Mouse (Mus musculus) adipocyte (in vitro differentiated cells): Measurements from ENCODE around the gene Egf.

ENCODE experiments used
- DNase-seq: peaks from one replicate; pipeline ENCODE4 v3.0.0-alpha.2; 2016; ENCODE audit warnings: low spot score

The Egf gene

DNA sequence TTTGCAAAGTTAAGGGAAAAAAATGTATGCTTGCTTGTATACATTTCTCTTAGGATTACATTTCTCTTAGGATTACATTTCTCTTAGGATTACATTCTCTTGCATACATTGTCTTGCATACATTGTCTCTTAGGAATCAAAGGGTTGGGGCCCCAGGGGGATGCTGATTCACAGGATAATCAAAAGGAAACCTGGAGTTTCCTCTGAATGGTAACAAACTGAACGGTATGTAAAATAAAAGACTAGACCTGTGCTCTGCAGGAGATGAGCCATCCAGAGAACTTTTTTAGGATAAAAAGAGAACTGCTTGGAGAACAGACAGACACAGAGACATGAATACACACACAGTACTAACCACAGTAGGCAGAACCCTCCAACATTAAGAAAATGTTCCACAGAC is 104.2 kb downstream of the Egf start:
- DNase-seq = no peak

- no peak for DNase-seq
Observed at GRCm38 (mm10) chr3:129650293-129650612, 104.9 kb downstream of the Egf start.

GRCm38 (mm10) chr3:129649586-129650292 is 105.4 kb downstream of the Egf start:
- DNase-seq = peak; percentile 63

- no peak for DNase-seq
Observed at GRCm38 (mm10) chr3:129648598-129648997, 106.5 kb downstream of the Egf start.

- DNase-seq = no peak
Observed at GRCm38 (mm10) chr3:129647312-129647711, 107.8 kb downstream of the Egf start.

GRCm38 (mm10) chr3:129646781-129647180 is 108.3 kb downstream of the Egf start:
- DNase-seq = no peak

DNA sequence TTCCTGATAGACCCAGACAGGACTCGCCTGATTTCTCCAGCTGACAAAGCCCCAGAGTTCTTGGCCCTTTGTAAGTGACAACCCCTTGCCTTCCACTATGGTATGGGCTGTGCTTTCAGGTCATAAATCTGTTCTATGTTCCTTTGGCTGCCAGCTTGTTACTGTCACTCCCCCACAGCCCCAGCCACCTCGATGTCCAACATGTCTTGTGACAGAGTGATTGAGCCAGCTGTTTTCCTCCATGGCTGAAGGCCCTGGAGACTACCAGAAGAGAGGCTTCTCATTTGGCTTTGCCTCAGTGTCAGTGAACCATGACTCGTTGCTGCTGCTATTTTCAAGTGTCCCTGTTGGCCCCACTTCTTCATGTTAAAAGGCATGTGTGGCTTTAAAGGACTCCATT is 109.7 kb downstream of the Egf start:
- peak; percentile 63 for DNase-seq

DNA sequence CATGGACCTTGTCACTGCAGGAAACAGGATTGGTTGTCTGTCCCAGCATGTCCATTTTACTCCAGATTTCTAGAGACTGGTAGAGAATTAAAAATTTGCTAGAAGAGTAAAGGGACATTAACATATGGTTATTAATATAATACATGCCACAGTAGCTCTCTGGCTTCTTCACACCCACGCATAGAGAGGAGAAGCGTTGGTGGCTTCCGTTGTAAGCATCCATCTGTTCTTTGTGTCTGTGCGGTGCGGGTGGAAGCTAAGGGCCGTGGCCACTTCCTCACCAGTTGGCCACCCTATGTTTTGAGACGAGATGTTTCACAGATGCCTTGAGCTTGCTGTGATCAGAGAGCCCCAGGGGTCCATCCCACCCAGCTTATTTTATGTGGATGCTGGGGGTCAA is 113.5 kb downstream of the Egf start:
- DNase-seq = no peak

DNA sequence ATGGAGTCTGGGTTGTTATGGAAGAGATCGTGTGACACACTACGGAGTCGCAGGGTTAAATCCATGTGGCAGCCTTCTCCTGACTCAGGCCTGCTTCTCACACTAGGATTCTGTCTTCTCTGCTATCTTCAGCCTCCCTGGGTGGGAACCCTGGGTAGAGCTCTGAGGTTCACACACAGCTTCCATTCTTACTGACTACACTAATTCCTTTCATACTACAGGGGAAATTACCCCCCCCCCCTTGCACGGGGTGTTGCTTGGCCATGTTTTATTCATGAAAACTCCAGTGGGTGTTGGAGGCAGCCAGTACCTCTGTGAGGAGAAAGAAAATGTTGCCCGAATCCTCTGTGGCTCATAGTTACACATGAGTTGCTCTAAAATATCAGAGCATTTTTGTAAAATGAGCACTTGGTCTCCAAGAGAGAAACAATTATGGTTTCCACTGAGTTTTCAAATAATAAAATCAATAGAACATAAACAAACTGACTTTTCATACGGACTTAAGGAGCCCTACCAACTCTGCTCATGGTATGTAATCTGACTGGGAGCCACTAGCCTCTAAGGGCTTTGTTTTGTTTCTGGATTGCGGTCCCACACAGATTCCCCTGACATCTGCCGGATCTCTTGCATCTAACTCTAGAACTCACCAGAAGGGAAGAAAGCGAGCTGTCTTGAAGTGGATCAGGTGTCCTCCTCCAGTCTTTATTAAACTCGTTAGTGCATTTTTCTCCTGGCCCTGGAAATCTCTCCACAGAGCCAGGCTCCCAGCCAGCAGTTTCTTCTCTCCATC is 114.7 kb downstream of the Egf start:
- no peak for DNase-seq

GRCm38 (mm10) chr3:129639701-129640100 is 115.4 kb downstream of the Egf start:
- no peak for DNase-seq

DNA sequence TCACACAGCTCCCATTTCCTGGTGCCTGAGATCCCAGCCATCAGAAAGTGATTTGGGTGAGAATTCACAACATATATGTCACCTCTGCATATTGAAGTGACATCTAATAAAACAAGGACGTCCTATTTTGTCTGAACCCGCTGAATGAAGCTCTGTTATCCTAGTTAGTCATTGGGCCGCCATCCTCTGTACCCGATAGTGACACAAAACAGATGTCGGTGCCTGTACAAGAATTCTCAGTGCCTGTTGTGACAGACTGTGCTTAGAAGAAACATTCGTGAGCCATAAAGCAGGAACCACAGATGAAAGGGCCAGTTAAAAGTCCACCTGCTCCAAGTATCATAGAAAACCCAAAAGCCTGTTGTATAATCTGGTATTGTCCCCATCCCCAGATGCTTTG is 117.7 kb downstream of the Egf start:
- DNase-seq = no peak

DNA sequence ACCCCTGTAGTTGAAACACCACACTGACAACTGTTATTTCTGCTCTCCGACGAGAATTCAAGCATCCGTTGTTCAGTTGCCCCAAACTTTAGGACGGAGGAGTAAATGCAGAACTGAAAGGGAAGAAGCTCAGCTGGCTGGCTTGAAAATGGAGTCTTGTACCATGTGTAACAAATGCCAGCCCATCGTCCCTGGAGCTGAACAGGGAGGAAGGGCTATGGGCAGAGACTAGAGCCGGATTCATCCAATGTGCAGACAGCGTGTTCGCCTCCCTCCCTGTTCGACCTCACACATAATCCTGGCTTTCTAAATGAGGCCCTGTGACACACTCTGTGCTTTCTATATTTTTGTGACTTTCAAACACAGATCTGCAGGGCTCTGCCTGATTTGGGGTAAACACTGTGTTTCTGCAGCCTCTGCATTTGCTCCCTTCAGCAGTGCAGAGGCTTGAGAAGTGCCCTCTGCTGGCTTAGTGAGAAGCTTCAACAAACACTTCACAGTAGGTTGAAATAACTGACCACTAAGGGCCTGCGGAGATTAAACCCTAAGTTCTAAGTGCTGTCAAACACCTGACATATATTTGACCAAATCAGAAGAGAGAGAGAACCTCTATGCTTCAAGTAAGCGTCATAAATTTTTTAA is 120.7 kb downstream of the Egf start:
- DNase-seq = peak; percentile 64

DNA sequence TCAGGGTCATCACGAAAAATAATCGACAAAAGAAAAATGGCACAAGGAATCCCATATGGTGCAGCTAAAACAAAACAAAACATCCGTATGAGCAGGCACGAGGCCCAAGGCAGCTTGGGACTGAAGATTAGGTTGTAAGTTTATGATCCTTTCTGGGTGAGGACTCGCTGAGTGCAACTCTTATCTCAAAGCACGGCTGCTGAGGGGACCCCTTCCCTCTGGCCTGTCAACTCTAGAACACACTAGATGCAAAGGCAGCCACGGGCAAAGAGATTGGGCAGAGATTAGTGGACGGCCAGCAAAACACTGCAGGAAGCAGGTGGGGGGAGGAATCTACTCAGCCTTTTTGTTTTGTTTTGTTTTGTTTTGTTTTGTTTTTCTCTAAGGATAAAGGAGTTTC is 121.6 kb downstream of the Egf start:
- no peak for DNase-seq

GRCm38 (mm10) chr3:129631857-129632256 is 123.3 kb downstream of the Egf start:
- no peak for DNase-seq

GRCm38 (mm10) chr3:129631018-129631417 is 124.1 kb downstream of the Egf start:
- peak; percentile 69 for DNase-seq
